ENCODE assay signal across 22 mouse cellular contexts in genomic region chr10:44601550-44601949, GRCm38 (mm10).
DNase-seq lines count a peak whose midpoint lies in the region; ATAC-seq and TF ChIP-seq lines count a peak whose summit lies in the region.
"Had no signal": no experiment of that assay in that cellular context is flagged by ENCODE, and none has a peak within 500 bp of the region (broad histone marks: within the 10 kb centered on the region; RNA-seq: fewer than 3 reads in every experiment).

No protein-coding gene starts in this region.

- H3K9me3 ChIP-seq in lung, embryonic 14.5 days (ENCODE audit: low read depth, low read length) = no peaks in the 10 kb centered on the region
- H3K9me3 ChIP-seq in hindbrain, embryonic 16.5 days (ENCODE audit: control insufficient read depth, low read length) = no peaks in the 10 kb centered on the region
- H3K9me3 ChIP-seq in midbrain, embryonic 16.5 days (replicated peaks; ENCODE audit: control insufficient read depth, low read length, poor library complexity, severe bottlenecking) = no peaks in the 10 kb centered on the region
- H3K9me3 ChIP-seq: embryonic facial prominence, embryonic 10.5 days; forebrain, embryonic 10.5 days; heart, embryonic 15.5 days; hindbrain, embryonic 13.5 days; intestine, embryonic 15.5 days had no signal

- WGBS in lung, embryonic 14.5 days = 51% methylated on average over 10 of the region's 10 CpGs
- 90% methylated on average over 10 of the region's 10 CpGs for WGBS in macrophage (ENCODE audit: missing documents)
- WGBS in hindbrain, embryonic 16.5 days = 85% methylated on average over 10 of the region's 10 CpGs
- WGBS in midbrain, embryonic 16.5 days = 88% methylated on average over 10 of the region's 10 CpGs

- H3K79me2 ChIP-seq in macrophage (ENCODE audit: inconsistent target) = peaks cover 9% of the 10 kb centered on the region; the same call in 1 of the 2 replicates

- peak; percentile 15 for DNase-seq in lung, embryonic 14.5 days
- no peak for DNase-seq in lung, postnatal 36 days
- DNase-seq in embryo, embryonic 11 days = peak; percentile 17
- no peak for DNase-seq in cerebellum, adult 18-20 months
- DNase-seq: adrenal gland, postnatal 10 days; cerebellum, adult 2 months; cerebellum, postnatal 10 days; gastrocnemius, adult 2 months; gastrocnemius, postnatal 25 days; heart, adult 18-20 months; heart, postnatal 14 days had no signal

- no peak for TF ChIP-seq CTCF in lung, embryonic 14.5 days (IDR thresholded peaks at IDR 0.05; ENCODE audit: low read depth)

- no peak overlapping the region for H3K9ac ChIP-seq in lung, embryonic 14.5 days
- no peak overlapping the region for H3K9ac ChIP-seq in hindbrain, embryonic 16.5 days (ENCODE audit: low read depth, low read length)
- H3K9ac ChIP-seq in midbrain, embryonic 16.5 days (ENCODE audit: low read depth, low read length) = no peak overlapping the region
- H3K9ac ChIP-seq: heart, embryonic 15.5 days; hindbrain, embryonic 13.5 days; intestine, embryonic 15.5 days had no signal

- H3K4me2 ChIP-seq in lung, embryonic 14.5 days = no peak overlapping the region
- H3K4me2 ChIP-seq in hindbrain, embryonic 16.5 days (ENCODE audit: low read length) = no peak overlapping the region
- no peak overlapping the region for H3K4me2 ChIP-seq in midbrain, embryonic 16.5 days (ENCODE audit: low read length)
- H3K4me2 ChIP-seq: heart, embryonic 11.5 days; heart, embryonic 15.5 days; hindbrain, embryonic 13.5 days; intestine, embryonic 15.5 days had no signal

- H3K27ac ChIP-seq in lung, embryonic 14.5 days (ENCODE audit: low read depth) = no peak overlapping the region
- H3K27ac ChIP-seq in macrophage = peak overlapping the region; percentile 51
- no peak overlapping the region for H3K27ac ChIP-seq in hindbrain, embryonic 16.5 days (ENCODE audit: low read depth, low read length)
- no peak overlapping the region for H3K27ac ChIP-seq in midbrain, embryonic 16.5 days (ENCODE audit: low read length)
- H3K27ac ChIP-seq: embryonic facial prominence, embryonic 10.5 days; forebrain, embryonic 10.5 days; gastrocnemius, adult 2 months; heart, embryonic 15.5 days; hindbrain, embryonic 13.5 days; intestine, embryonic 15.5 days had no signal

- H3K4me3 ChIP-seq in lung, embryonic 14.5 days (ENCODE audit: low read depth, low read length) = no peak overlapping the region
- H3K4me3 ChIP-seq in macrophage (ENCODE audit: inconsistent target) = no peak overlapping the region
- H3K4me3 ChIP-seq in hindbrain, embryonic 16.5 days (ENCODE audit: low read length) = no peak overlapping the region
- H3K4me3 ChIP-seq in midbrain, embryonic 16.5 days (ENCODE audit: low read depth, low read length) = no peak overlapping the region
- H3K4me3 ChIP-seq: embryonic facial prominence, embryonic 10.5 days; erythroblast, embryonic 14.5 days; forebrain, embryonic 10.5 days; gastrocnemius, adult 2 months; heart, embryonic 15.5 days; hindbrain, embryonic 13.5 days; intestine, embryonic 15.5 days had no signal

- no peaks in the 10 kb centered on the region for H3K4me1 ChIP-seq in lung, embryonic 14.5 days (ENCODE audit: insufficient read depth)
- no peaks in the 10 kb centered on the region for H3K4me1 ChIP-seq in hindbrain, embryonic 16.5 days (ENCODE audit: control insufficient read depth, insufficient read depth, low read depth, low read length)
- H3K4me1 ChIP-seq in midbrain, embryonic 16.5 days (ENCODE audit: control insufficient read depth, insufficient read depth, low read length) = no peaks in the 10 kb centered on the region
- H3K4me1 ChIP-seq: heart, embryonic 15.5 days; intestine, embryonic 15.5 days had no signal

- H3K36me3 ChIP-seq in lung, embryonic 14.5 days (ENCODE audit: insufficient read depth) = no peaks in the 10 kb centered on the region
- no peaks in the 10 kb centered on the region for H3K36me3 ChIP-seq in macrophage (ENCODE audit: inconsistent target)
- H3K36me3 ChIP-seq in hindbrain, embryonic 16.5 days (ENCODE audit: control insufficient read depth, insufficient read depth, low read length) = no peaks in the 10 kb centered on the region
- no peaks in the 10 kb centered on the region for H3K36me3 ChIP-seq in midbrain, embryonic 16.5 days (ENCODE audit: control insufficient read depth, insufficient read depth, low read length)
- H3K36me3 ChIP-seq: embryonic facial prominence, embryonic 10.5 days; forebrain, embryonic 10.5 days; heart, embryonic 15.5 days; hindbrain, embryonic 13.5 days; intestine, embryonic 15.5 days had no signal

- H3K27me3 ChIP-seq in lung, embryonic 14.5 days (ENCODE audit: insufficient read depth, low read length) = no peaks in the 10 kb centered on the region
- no peaks in the 10 kb centered on the region for H3K27me3 ChIP-seq in hindbrain, embryonic 16.5 days (replicated peaks; ENCODE audit: control insufficient read depth, insufficient read depth, low read length)
- no peaks in the 10 kb centered on the region for H3K27me3 ChIP-seq in midbrain, embryonic 16.5 days (ENCODE audit: control insufficient read depth, insufficient read depth, low read depth, low read length)
- H3K27me3 ChIP-seq: hindbrain, embryonic 13.5 days; intestine, embryonic 15.5 days had no signal

- no peak for ATAC-seq in lung, embryonic 14.5 days (ENCODE audit: insufficient read depth)
- no peak for ATAC-seq in hindbrain, embryonic 16.5 days
- no peak for ATAC-seq in midbrain, embryonic 16.5 days
- ATAC-seq: forebrain, embryonic 14.5 days; intestine, embryonic 15.5 days had no signal

Comparison
In these comparisons a context has a peak if more than half of its experiments do, and no peak if none do; other contexts are left out.
1. DNase-seq: peak in lung, embryonic 14.5 days (single experiment) and embryo, embryonic 11 days (single experiment); none in lung, postnatal 36 days (single experiment) and cerebellum, adult 18-20 months (0 of 2).